Mouse (Mus musculus) bone marrow macrophage, adult 2 months (primary cell): ENCODE results near the gene Rest.

Source experiments
- CTCF ChIP-seq: IDR thresholded peaks from 2 replicates; pipeline ENCODE4 v1.5.1; 2012; ENCODE audit warnings: low read depth, mild to moderate bottlenecking, low read length, moderate library complexity
- POLR2A ChIP-seq: IDR thresholded peaks from 2 replicates; pipeline ENCODE4 v1.6.1; 2012; ENCODE audit warnings: mild to moderate bottlenecking, low read depth, low read length, borderline replicate concordance

DNA sequence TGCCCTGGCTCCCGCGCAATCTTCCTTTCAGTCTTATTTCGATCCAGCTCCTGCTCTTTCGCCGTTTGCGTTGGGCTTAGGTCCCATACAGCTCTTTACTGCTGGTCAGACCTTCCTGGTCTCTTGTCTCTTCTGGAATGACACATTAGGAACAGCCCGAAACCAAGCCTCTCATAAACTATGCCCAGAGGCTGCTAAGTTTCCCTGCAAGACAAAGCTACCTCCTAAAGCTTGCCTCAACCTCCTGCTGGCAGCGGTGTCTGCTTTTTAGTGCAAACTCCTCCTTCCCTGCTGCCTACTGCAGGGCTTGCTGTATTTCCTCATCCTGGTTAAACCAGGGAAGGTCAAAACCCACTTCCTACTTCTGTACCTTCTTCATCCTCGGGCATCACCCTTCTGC, 15.2 kb upstream of the Rest start:
- TF ChIP-seq CTCF = no peak
- TF ChIP-seq POLR2A = no peak
